Mouse (Mus musculus) ES-E14 (cell line): ENCODE results near the gene Ccz1. TPM values are rescaled to one million over a fixed set of nuclear protein-coding genes. Genes with fewer than 3 reads are reported as not detected.
A peak's percentile ranks its signal among the peaks of the same experiment; 100 is the strongest.
"Not testable (repeated sequence)": the region's sequence is repeated elsewhere in the genome, so short reads cannot be mapped to it uniquely, and the experiment has no call there.

Experiments
- DNase-seq: peaks from one replicate; pipeline ENCODE4 v3.0.0-alpha.2; 2013; ENCODE audit warnings: low read depth, low spot score
- H3K27ac ChIP-seq: 2 replicates; pipeline ENCODE4 v1.5.1; 2012; ENCODE audit warnings: low read depth, mild to moderate bottlenecking, low read length, moderate library complexity, mixed read lengths; ENCODE audit not compliant: poor library complexity, insufficient read depth, severe bottlenecking
- H3K36me3 ChIP-seq: 2 replicates; pipeline ENCODE4 v1.6.1; 2012; ENCODE audit warnings: mild to moderate bottlenecking, low read length, moderate library complexity, mixed read lengths; ENCODE audit not compliant: control insufficient read depth, poor library complexity, insufficient read depth, severe bottlenecking
- H3K4me1 ChIP-seq, 2 experiments: fragments of 150-350 bp in 1 of 2; sonication (generic) in 1 of 2; 2 replicates each; pipeline ENCODE4 v1.6.1; 2012; ENCODE audit warnings: low read length in 2 of 2, mild to moderate bottlenecking in 1 of 2, mixed read lengths in 1 of 2; ENCODE audit not compliant: control insufficient read depth in 2 of 2, insufficient read depth in 2 of 2, poor library complexity in 1 of 2
- H3K4me3 ChIP-seq, 2 experiments: fragments of 150-350 bp in 1 of 2; sonication (generic) in 1 of 2; 2 replicates each; pipeline ENCODE4 v1.5.1; 2012; ENCODE audit warnings: low read length in 2 of 2, low read depth in 1 of 2, mild to moderate bottlenecking in 1 of 2, mixed read lengths in 1 of 2; ENCODE audit not compliant: insufficient read depth in 1 of 2, poor library complexity in 1 of 2, severe bottlenecking in 1 of 2
- H3K9ac ChIP-seq: 2 replicates; pipeline ENCODE4 v1.6.1; 2012; ENCODE audit warnings: low read depth, mild to moderate bottlenecking, low read length, mixed read lengths; ENCODE audit not compliant: poor library complexity, insufficient read depth, severe bottlenecking
- H3K9me3 ChIP-seq: fragments of 150-350 bp; sonication (generic); 2 replicates; pipeline ENCODE4 v1.6.1; 2012; ENCODE audit warnings: low read depth, mild to moderate bottlenecking, low read length; ENCODE audit not compliant: control insufficient read depth, insufficient read depth
- CHD2 ChIP-seq: IDR thresholded peaks from 2 replicates; pipeline ENCODE4 v1.6.1; 2014; ENCODE audit warnings: mild to moderate bottlenecking, low read depth, low read length, inconsistent platforms
- HCFC1 ChIP-seq: IDR thresholded peaks from 2 replicates; pipeline ENCODE4 v1.6.1; 2012; ENCODE audit warnings: low read length, inconsistent platforms, borderline replicate concordance; ENCODE audit not compliant: insufficient read depth
- MAFK ChIP-seq: IDR thresholded peaks from 2 replicates; pipeline ENCODE4 v1.6.1; 2014; ENCODE audit warnings: mild to moderate bottlenecking, low read depth, low read length, inconsistent platforms; ENCODE audit not compliant: insufficient read depth
- ZC3H11A ChIP-seq: IDR thresholded peaks from 2 replicates; pipeline ENCODE4 v1.6.1; 2012; ENCODE audit warnings: low read depth, mild to moderate bottlenecking, inconsistent platforms, low read length, borderline replicate concordance
- ZNF384 ChIP-seq: IDR thresholded peaks from 2 replicates; pipeline ENCODE4 v1.6.1; 2012; ENCODE audit warnings: low read depth, low read length, inconsistent platforms
- in situ Hi-C, 2 experiments: fragments of 600-800 bp; cut with MboI; formaldehyde crosslinking; loops; one replicate each; pipeline ENCODE4 v1.15.1; 2025; ENCODE audit warnings: low sequenced_read_pairs in 2 of 2, inconsistent platforms in 1 of 2; ENCODE audit not compliant: unreplicated experiment in 2 of 2
- total RNA-seq: library from RNA; depleted of rRNA; stranded (reverse); fragments of 300-350 nt; gene quantifications from 2 replicates; pipeline ENCODE4 v1.2.3, GENCODE M21; 2012

Ccz1 gene
- total RNA-seq, 1 experiment = 75.8 TPM

GRCm38 (mm10) chr5:144026620-144027263, 12.1 kb upstream of the Ccz1 start, which contains the start of gene Ocm:
Gene Ocm (minus strand): TSS chr5:144026670.
- DNase-seq = no peak
- no peak within 1 kb of the TSS for H3K4me3 ChIP-seq
- H3K9ac ChIP-seq = no peak within 1 kb of the TSS
- TF ChIP-seq CHD2 (no peak), HCFC1 (no peak), ZC3H11A (no peak), MAFK (no peak), ZNF384 (no peak)
- H3K9me3 ChIP-seq = no peaks in the 10 kb centered on the region
- H3K36me3 ChIP-seq = no peaks in the 10 kb centered on the region
- H3K27ac ChIP-seq = no peak within 1 kb of the TSS
- H3K4me1 ChIP-seq = no peaks in the 10 kb centered on the region
- in situ Hi-C loops = no loop called here

GRCm38 (mm10) chr5:144015845-144016244, 1.2 kb upstream of the Ccz1 start:
- TF ChIP-seq MAFK (no peak), ZC3H11A (no peak), CHD2 (no peak), ZNF384 (no peak), HCFC1 (no peak)
- no peak overlapping the region for H3K27ac ChIP-seq
- DNase-seq = no peak
- no peaks in the 10 kb centered on the region for H3K9me3 ChIP-seq
- H3K4me3 ChIP-seq = no peak overlapping the region
- no peak overlapping the region for H3K9ac ChIP-seq
- peaks cover 4% of the 10 kb centered on the region for H3K36me3 ChIP-seq
- H3K4me1 ChIP-seq = peaks cover 2 to 4% of the 10 kb centered on the region in 2 experiments; a peak in 1 of 4 replicates
- in situ Hi-C loops = no loop called here

- DNase-seq = no peak
- Histone ChIP-seq H3K4me1 (peaks cover 2 to 4% of the 10 kb centered on the region in 2 experiments; a peak in 1 of 4 replicates), H3K27ac (no peak overlapping the region), H3K4me3 (peak overlapping the region; percentile 87 to 94), H3K9me3 (no peaks in the 10 kb centered on the region), H3K36me3 (peaks cover 5% of the 10 kb centered on the region), H3K9ac (no peak overlapping the region; the same call in 1 of the 2 replicates)
- in situ Hi-C loops = no loop called here
- TF ChIP-seq HCFC1 (no peak), CHD2 (no peak), ZC3H11A (no peak), ZNF384 (no peak), MAFK (no peak)
These were observed 604 bp upstream of the Ccz1 start for GRCm38 (mm10) chr5:144015312-144015650.

- H3K4me3 ChIP-seq = peak overlapping the region; percentile 87 to 94; a peak in 3 of 4 replicates
These were observed 1.1 kb downstream of the Ccz1 start for GRCm38 (mm10) chr5:144013366-144014134.

More at GRCm38 (mm10) chr5:144013366-144014134, 1.1 kb downstream of the Ccz1 start:
- in situ Hi-C loops, H3K9me3 ChIP-seq, H3K4me1 ChIP-seq, DNase-seq, H3K9ac ChIP-seq, H3K36me3 ChIP-seq, H3K27ac ChIP-seq: not testable (repeated sequence)
